Mouse (Mus musculus): Measurements from ENCODE around the gene Skida1. TPM values are rescaled to one million over a fixed set of nuclear protein-coding genes. Genes with fewer than 3 reads are reported as not detected.

Gene Skida1
- polyA plus RNA-seq, 1 experiment from 2014 or later, result 2.4 TPM

DNA sequence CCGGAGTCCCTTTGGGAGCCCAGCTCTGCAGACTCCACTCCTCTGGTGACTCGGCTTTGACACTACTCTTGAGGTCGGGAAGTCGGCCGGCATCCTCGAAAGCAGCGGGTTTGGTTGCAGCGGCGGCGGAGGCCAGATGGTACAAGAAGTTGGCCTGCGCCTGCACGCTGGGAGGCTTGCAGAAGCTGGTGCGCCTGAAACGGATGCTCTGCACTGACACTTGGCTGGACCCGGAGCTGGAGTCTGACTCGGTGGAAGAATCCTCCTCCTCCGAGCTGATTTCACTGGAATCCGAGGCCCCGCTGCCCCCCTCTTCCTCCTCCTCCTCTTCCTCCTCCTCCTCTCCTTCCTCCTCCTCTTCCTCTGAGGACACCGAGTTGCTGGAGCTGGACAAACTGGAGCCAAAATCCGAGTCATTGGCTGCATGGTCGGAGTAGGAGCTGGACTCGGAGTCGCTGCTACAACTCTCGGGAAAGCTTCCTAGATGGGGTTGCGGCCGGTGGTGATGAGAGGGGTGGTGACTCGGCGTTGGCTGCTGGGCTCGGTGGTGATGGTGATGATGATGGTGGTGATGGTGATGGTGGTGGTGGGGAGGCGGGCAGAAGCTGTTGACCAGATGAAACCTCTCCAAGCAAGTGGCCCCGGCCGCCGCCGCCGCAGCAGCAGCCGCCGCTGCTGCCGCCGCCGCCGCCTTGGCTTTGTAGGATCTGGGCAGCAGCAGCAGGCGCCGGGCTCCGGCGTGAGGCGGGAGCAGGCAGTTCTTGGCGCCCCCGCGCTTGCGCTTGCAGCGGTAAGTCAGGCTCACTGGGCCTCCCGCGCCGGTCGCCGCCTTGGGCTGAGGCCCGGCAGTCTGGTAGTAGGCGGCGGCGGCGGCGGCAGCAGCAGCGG, 1.8 kb downstream of the Skida1 start:
- H3K27ac ChIP-seq (ENCODE audit: low read depth, low read length), result peak overlapping the region; percentile 92
- DNase-seq (ENCODE audit: low spot score), result no peak
- H3K4me1 ChIP-seq (replicated peaks; ENCODE audit: control insufficient read depth, insufficient read depth, low read length), result peaks cover 8% of the 10 kb centered on the region
- H3K9me3 ChIP-seq (ENCODE audit: control insufficient read depth, low read length), result no peaks in the 10 kb centered on the region
- no peaks in the 10 kb centered on the region for H3K36me3 ChIP-seq (ENCODE audit: control insufficient read depth, insufficient read depth, low read length)
- peak overlapping the region; percentile 96 for H3K4me2 ChIP-seq
- ATAC-seq (replicated peaks; ENCODE audit: low FRiP score), result peak; percentile 73
- H3K27me3 ChIP-seq (replicated peaks; ENCODE audit: control insufficient read depth, insufficient read depth, low read length), result peaks cover 20% of the 10 kb centered on the region
- peak overlapping the region; percentile 88 for H3K9ac ChIP-seq (ENCODE audit: low read depth, low read length)
- under 1% methylated on average over 64 of the region's 64 CpGs for WGBS
- peak overlapping the region; percentile 86 for H3K4me3 ChIP-seq (ENCODE audit: low read depth, low read length)

GRCm38 (mm10) chr2:18046186-18046585, 2.7 kb downstream of the Skida1 start:
- H3K27ac ChIP-seq (ENCODE audit: low read depth, low read length), result no peak overlapping the region
- ATAC-seq (replicated peaks; ENCODE audit: low FRiP score) (no peak), DNase-seq (ENCODE audit: low spot score) (no peak)
- 8% methylated on average over 4 of the region's 4 CpGs for WGBS
- no peaks in the 10 kb centered on the region for H3K9me3 ChIP-seq (ENCODE audit: control insufficient read depth, low read length)
- H3K27me3 ChIP-seq (replicated peaks; ENCODE audit: control insufficient read depth, insufficient read depth, low read length), result peaks cover 18% of the 10 kb centered on the region
- H3K4me3 ChIP-seq (ENCODE audit: low read depth, low read length), result peak overlapping the region; percentile 86
- H3K4me1 ChIP-seq (replicated peaks; ENCODE audit: control insufficient read depth, insufficient read depth, low read length), result peaks cover 12% of the 10 kb centered on the region
- peak overlapping the region; percentile 88 for H3K9ac ChIP-seq (ENCODE audit: low read depth, low read length)
- no peaks in the 10 kb centered on the region for H3K36me3 ChIP-seq (ENCODE audit: control insufficient read depth, insufficient read depth, low read length)
- H3K4me2 ChIP-seq, result peak overlapping the region; percentile 96

- Histone ChIP-seq H3K4me2 (peak overlapping the region; percentile 96), H3K9ac (ENCODE audit: low read depth, low read length) (peak overlapping the region; percentile 88), H3K4me3 (ENCODE audit: low read depth, low read length) (peak overlapping the region; percentile 86), H3K36me3 (ENCODE audit: control insufficient read depth, insufficient read depth, low read length) (no peaks in the 10 kb centered on the region), H3K4me1 (replicated peaks; ENCODE audit: control insufficient read depth, insufficient read depth, low read length) (peaks cover 14% of the 10 kb centered on the region), H3K27me3 (replicated peaks; ENCODE audit: control insufficient read depth, insufficient read depth, low read length) (peaks cover 18% of the 10 kb centered on the region), H3K27ac (ENCODE audit: low read depth, low read length) (no peak overlapping the region), H3K9me3 (ENCODE audit: control insufficient read depth, low read length) (no peaks in the 10 kb centered on the region)
- 43% methylated on average over 6 of the region's 6 CpGs for WGBS
- ATAC-seq (replicated peaks; ENCODE audit: low FRiP score) (no peak), DNase-seq (ENCODE audit: low spot score) (no peak)
Measured at GRCm38 (mm10) chr2:18045781-18046181, 3.1 kb downstream of the Skida1 start.

DNA sequence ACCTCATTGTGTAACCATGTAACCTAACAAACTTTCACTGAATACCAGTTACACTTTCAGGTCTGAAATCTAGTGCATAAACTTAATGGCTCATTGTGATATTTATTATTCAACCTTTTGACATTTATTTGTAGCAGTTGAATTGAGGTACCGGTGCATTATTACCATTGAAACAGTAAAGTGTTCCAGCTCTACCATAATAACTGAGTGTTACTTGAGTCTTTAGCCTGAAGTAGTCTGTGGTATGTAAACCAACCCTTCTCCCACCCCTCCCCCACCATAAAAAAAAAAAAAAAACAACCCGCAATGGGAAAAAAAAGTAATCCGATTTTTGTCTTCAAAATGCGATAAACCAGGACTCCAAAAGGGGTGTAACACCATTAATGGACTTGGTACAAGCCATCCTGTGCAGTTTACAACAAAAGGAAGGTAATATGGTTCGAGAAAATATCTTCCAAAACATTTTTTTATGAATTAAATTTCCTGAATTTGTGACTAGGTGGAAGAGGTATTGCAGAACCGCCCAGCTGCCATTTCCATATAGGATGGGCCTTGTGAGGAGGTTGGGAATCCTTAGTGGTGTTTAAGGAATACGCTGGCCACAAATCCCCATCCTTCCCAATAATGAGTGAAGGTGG, 3.6 kb downstream of the Skida1 start:
- Histone ChIP-seq H3K4me1 (replicated peaks; ENCODE audit: control insufficient read depth, insufficient read depth, low read length) (peaks cover 18% of the 10 kb centered on the region), H3K4me3 (ENCODE audit: low read depth, low read length) (peak overlapping the region; percentile 86), H3K27ac (ENCODE audit: low read depth, low read length) (no peak overlapping the region), H3K4me2 (peak overlapping the region; percentile 96), H3K36me3 (ENCODE audit: control insufficient read depth, insufficient read depth, low read length) (no peaks in the 10 kb centered on the region), H3K9ac (ENCODE audit: low read depth, low read length) (peak overlapping the region; percentile 88; the same call in 1 of the 2 replicates), H3K9me3 (ENCODE audit: control insufficient read depth, low read length) (no peaks in the 10 kb centered on the region), H3K27me3 (replicated peaks; ENCODE audit: control insufficient read depth, insufficient read depth, low read length) (peaks cover 23% of the 10 kb centered on the region)
- no peak for ATAC-seq (replicated peaks; ENCODE audit: low FRiP score)
- WGBS, result 36% methylated on average over 7 of the region's 7 CpGs
- DNase-seq (ENCODE audit: low spot score), result no peak

DNA sequence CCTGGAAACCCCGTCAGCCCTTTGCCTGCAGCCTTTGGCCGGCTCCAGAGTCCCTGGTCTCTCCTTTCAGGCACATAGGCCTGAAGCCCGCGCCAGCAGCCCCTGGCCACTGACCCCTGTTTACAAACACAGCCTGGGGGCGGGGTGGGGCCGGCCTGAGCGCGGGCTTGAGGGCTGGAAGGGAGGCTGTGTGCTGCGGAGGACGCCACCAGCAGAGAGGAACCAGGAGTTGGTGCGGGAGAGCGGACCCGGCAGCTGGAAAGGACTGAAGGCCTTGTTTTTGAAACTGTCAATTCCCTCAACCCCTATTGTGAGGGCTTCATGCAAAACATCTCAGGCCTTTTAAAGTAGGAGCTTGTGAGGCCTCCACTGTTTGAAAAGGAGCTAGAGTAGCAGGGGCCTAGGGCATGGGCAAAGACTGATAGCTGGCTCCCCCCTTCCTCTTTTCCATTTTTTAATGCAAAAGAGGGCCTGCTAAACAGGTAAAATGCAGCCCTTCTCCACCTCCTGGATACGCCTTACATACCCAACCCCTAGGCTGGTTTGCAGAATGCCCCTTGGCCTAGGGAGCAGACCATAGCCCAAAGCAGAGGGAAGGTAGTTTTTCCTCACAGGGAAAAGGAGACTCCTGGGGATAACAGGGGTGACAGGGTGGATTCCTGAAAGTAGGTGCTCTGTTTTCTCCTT, 7.5 kb downstream of the Skida1 start:
- Histone ChIP-seq H3K4me1 (replicated peaks; ENCODE audit: control insufficient read depth, insufficient read depth, low read length) (peaks cover 18% of the 10 kb centered on the region), H3K9me3 (ENCODE audit: control insufficient read depth, low read length) (no peaks in the 10 kb centered on the region), H3K4me2 (peak overlapping the region; percentile 41), H3K4me3 (ENCODE audit: low read depth, low read length) (0 out of 2 replicates have a peak overlapping the region, but pooled peaks have one; percentile 0), H3K9ac (ENCODE audit: low read depth, low read length) (peak overlapping the region; percentile 52), H3K27me3 (replicated peaks; ENCODE audit: control insufficient read depth, insufficient read depth, low read length) (peaks cover 24% of the 10 kb centered on the region), H3K36me3 (ENCODE audit: control insufficient read depth, insufficient read depth, low read length) (no peaks in the 10 kb centered on the region), H3K27ac (ENCODE audit: low read depth, low read length) (peak overlapping the region; percentile 38; the same call in 1 of the 2 replicates)
- peak; percentile 60 for ATAC-seq (replicated peaks; ENCODE audit: low FRiP score)
- WGBS, result 30% methylated on average over 14 of the region's 14 CpGs
- no peak for DNase-seq (ENCODE audit: low spot score)

- peaks cover 18% of the 10 kb centered on the region for H3K4me1 ChIP-seq (replicated peaks; ENCODE audit: control insufficient read depth, insufficient read depth, low read length)
Measured at GRCm38 (mm10) chr2:18040347-18041160, 8.3 kb downstream of the Skida1 start.

GRCm38 (mm10) chr2:18039566-18040290, 9.1 kb downstream of the Skida1 start:
- ATAC-seq (replicated peaks; ENCODE audit: low FRiP score) (peak; percentile 31; the same call in 1 of the 2 replicates), DNase-seq (ENCODE audit: low spot score) (no peak)
- Histone ChIP-seq H3K4me1 (replicated peaks; ENCODE audit: control insufficient read depth, insufficient read depth, low read length) (peaks cover 18% of the 10 kb centered on the region), H3K27me3 (replicated peaks; ENCODE audit: control insufficient read depth, insufficient read depth, low read length) (peaks cover 17% of the 10 kb centered on the region), H3K4me3 (ENCODE audit: low read depth, low read length) (peak overlapping the region; percentile 16; the same call in 1 of the 2 replicates), H3K36me3 (ENCODE audit: control insufficient read depth, insufficient read depth, low read length) (no peaks in the 10 kb centered on the region), H3K27ac (ENCODE audit: low read depth, low read length) (peak overlapping the region; percentile 38), H3K9ac (ENCODE audit: low read depth, low read length) (peak overlapping the region; percentile 62), H3K4me2 (peak overlapping the region; percentile 57), H3K9me3 (ENCODE audit: control insufficient read depth, low read length) (no peaks in the 10 kb centered on the region)
- WGBS, result 18% methylated on average over 46 of the region's 46 CpGs

More at GRCm38 (mm10) chr2:18040347-18041160, 8.3 kb downstream of the Skida1 start:
- Histone ChIP-seq H3K27me3 (replicated peaks; ENCODE audit: control insufficient read depth, insufficient read depth, low read length) (peaks cover 17% of the 10 kb centered on the region), H3K9me3 (ENCODE audit: control insufficient read depth, low read length) (no peaks in the 10 kb centered on the region), H3K9ac (ENCODE audit: low read depth, low read length) (peak overlapping the region; percentile 52), H3K27ac (ENCODE audit: low read depth, low read length) (peak overlapping the region; percentile 38), H3K36me3 (ENCODE audit: control insufficient read depth, insufficient read depth, low read length) (no peaks in the 10 kb centered on the region), H3K4me3 (ENCODE audit: low read depth, low read length) (0 out of 2 replicates have a peak overlapping the region, but pooled peaks have one; percentile 5), H3K4me2 (peak overlapping the region; percentile 41)
- WGBS, result 54% methylated on average over 27 of the region's 27 CpGs
- DNase-seq (ENCODE audit: low spot score), result no peak
- ATAC-seq (replicated peaks; ENCODE audit: low FRiP score), result 0 out of 2 replicates have a peak, but pooled peaks have one; percentile 41
